Mouse (Mus musculus): ENCODE data around the gene Naip5.
"Not testable (repeated sequence)": the region's sequence is repeated elsewhere in the genome, so short reads cannot be mapped to it uniquely, and the experiment has no call there.

Gene Naip5

DNA sequence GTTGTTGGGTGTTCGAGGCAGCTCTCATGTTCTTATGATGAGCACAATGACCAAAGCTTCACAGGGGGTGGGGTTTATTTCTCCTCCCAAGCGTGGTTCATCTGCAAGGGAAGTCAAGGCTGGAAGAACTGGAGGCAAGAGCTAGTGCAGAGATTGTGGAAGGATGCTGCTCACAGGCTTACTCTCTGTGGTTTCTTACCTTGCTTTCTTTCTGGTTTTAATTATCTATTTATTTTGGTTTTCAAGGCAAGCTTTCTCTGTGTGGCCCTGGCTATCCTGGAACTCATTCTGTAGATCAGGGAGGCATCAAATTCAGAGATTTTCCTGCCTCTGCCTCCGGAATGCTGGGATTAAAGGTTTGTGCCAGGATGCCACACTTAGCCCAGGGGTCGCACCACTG, at the start of gene Naip5:
Naip5 (minus strand) TSS at position 101 of the 400 bp plus-strand sequence.
- DNase-seq (ENCODE audit: extremely low spot score, low spot score): not testable (repeated sequence)

DNA sequence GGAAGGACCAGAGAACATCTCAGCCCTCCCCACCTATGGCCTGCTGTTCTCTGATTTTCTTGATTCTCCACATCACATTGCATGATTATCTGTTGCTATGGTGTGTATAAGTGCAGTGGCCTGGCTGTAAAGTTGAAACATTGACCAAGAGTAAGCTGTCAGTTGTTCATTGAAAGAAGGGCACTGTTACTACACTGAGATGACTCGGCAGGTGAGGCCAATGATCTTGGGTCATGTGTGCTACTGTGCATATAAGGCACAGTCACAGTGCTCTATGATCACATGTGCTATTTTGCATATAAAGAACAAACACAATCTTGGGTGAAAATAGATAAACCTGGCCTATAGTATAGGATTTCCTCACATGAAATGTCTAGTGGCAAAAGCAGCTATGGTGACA, 38.5 kb upstream of the Naip5 start:
- no peak for DNase-seq (ENCODE audit: extremely low spot score, low spot score)

DNA sequence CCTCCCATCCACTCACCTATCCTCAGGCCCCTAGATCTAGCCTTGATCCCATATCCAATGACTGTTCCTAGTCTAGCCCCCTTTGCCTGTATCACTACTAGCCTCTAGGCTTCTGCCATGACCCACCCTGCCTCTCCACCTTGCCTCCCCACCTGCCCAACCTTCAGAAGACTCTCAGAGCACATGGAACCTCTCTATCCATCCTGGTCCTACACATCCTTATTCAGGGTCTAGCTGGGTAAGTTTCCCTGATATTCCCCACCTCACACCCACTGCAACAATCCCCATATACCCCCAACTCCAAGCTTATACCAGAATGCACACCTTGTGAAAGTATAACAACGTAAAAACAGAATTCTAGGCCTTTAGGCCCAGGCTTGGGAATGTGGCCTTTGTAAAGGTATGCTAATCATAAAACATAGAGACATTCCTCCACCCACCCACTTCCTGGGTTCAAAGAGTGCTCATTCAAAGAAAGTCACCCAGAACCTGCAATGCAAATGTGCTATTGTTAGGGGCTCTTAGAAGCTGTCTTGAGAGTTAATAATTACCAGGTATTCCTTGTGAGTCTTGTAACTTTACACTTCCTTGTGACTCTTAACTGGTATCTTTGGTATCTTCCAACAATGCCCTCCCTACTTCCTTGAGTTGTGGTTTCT, 25.5 kb upstream of the Naip5 start:
- DNase-seq (ENCODE audit: extremely low spot score, low spot score): not testable (repeated sequence)

DNA sequence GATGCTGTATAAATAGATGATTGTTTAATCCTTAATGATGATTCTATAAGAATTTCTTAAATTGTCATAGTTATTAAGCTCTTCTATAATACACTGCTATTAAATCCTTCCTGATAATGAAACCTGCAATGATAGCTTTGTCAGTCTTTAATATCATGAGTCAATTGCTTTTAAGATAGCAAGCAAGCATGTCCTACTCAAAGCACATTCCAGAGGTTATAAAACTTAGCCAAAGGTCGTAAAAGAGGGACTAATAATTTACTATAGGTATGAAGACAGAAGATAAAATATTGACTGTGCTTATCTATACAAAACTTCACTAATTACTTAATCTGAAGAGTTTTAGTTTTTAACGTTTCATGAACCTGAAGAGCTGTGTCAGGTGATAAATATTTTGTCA, 10.9 kb upstream of the Naip5 start:
- DNase-seq (ENCODE audit: extremely low spot score, low spot score): not testable (repeated sequence)

DNA sequence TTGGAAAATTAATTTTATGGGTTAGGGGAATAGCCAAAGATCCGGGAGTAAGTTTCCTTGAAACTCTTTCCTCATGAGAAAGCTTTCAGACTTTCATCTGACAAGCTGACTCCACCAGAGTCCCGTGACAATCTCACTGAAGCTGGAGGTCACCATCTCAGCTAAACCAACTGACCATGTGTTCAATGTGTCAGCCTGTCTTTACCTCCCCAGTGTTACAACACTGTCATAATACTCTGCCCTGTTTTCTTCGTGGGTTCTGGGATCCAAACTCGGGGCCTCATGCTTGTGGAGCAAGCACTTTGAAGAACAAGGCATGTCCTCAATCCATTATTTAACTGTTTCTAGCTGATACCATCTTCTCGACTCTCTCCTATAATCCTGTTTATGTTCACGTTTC, 9.8 kb upstream of the Naip5 start:
- not testable (repeated sequence) for DNase-seq (ENCODE audit: extremely low spot score, low spot score)

DNA sequence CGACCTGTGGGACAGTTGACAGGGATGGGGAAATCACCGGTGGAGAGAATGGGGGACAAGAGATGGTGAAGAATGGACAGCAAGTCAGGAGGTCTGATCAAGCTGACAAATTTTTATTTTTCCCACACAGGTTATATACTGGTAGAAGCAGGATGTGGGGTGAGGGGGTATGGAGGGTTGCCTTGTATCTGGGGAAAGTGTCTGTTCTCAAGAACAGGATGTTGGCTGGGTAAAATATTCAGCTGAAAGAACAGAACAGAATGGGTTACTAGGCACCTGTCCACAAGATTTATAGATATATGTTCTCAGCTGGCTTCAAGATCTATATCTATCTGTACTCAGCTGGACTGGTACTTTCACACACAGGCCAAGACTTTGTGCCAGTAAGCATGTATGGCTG, 5.8 kb upstream of the Naip5 start:
- not testable (repeated sequence) for DNase-seq (ENCODE audit: extremely low spot score, low spot score)

DNA sequence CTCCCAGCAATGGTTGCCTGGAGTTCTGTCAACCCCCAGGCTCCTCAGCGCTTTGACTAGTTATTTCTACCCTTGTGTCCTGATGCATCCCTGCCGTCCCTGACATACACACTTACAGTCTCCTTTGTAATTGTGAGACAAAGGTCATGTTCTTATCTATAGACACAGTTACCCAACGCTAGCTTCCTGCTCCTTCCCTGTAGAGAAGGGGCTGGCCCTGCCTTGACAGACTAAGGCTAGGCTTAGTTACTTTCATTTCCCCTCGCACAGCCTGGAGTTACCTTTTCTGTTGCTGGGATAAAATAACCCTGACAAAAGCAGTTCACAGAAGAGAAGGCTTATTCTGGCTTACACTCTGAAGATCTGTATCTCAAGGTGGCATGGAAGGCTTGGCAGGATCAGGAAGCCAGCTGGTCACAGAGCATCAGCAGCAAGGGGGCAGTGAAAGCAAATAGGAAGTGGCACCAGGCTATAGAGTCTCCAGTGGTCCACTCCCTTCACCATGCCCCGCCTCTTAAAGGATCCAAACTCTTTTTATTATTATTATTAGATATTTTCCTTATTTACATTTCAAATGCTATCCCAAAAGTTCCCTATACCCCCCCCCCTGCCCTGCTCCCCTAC, 885 bp upstream of the Naip5 start:
- not testable (repeated sequence) for DNase-seq (ENCODE audit: extremely low spot score, low spot score)

DNA sequence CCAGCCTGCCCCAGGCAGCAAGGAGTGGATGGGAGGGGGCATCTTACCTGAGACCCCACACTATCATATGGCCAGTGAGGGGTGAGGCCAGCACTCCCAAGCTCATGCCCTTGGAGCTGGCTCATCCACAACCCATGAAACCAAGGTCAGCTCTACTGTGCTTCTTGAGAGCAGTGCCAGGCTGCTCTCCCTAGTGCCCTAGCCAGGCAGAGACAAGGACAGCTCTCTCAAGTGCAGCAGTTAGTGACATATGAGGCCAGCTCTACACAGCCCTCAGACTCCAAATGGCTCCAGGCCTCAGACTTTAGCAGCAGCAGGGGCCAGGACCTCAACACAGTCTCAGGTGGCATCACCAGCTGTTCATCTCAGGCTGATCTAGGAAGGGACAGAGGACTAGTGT, 2.4 kb downstream of the Naip5 start:
- DNase-seq (ENCODE audit: extremely low spot score, low spot score): no peak

DNA sequence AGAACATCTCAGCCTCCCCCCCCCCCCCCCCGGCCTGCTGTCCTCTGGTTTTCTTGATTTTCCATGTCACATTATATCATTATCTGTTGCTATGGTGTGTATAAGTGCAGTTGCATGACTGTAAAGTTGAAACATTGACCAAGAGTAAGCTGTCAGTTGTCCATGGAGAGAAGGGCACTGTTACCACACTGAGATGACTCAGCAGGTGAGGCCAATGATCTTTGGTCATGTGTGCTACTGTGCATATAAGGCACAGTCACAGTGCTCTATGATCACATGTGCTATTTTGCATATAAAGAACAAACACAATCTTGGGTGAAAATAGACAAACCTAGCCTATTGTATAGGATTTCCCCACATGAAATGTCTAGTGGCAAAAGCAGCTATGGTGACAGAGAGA, 32.4 kb downstream of the Naip5 start:
- not testable (repeated sequence) for DNase-seq (ENCODE audit: extremely low spot score, low spot score)

DNA sequence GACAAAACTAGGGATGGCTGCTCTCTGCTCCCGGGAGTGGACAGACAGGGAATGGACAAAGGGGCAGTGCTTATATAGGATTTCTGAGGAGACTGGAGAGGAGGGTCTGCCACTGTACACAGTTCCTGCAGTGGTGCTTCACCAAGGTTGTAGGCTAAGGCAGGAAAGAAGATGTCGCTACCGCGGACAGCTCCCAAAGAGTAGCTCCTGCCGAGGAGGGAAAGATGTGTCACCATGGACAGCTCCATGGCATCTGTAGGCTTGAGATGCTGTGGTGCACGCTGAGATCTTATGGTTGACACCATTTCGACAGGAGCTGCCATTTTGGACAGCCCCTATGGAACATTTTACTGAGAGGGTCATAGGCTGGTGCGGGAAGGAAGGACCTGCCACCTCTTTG, 35.6 kb downstream of the Naip5 start:
- DNase-seq (ENCODE audit: extremely low spot score, low spot score): peak; percentile 49

DNA sequence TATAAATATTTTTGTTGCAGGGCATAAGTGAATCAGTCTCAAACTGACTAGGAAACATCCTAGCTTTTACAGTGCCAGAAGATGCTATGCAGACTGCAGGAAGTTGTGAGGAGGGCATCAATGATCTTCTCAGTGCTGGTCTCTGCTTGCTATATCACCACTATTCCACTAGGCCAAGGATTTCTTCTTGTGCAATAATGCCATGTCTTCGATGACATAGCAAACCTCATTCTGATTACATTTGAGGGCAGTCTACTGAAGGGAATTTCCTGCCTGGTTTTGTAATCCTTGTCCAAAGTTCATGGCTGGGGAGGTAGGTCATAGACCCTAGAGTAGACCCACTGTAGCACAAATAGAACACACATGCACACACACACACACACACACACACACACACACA, 42.8 kb downstream of the Naip5 start:
- no peak for DNase-seq (ENCODE audit: extremely low spot score, low spot score)

DNA sequence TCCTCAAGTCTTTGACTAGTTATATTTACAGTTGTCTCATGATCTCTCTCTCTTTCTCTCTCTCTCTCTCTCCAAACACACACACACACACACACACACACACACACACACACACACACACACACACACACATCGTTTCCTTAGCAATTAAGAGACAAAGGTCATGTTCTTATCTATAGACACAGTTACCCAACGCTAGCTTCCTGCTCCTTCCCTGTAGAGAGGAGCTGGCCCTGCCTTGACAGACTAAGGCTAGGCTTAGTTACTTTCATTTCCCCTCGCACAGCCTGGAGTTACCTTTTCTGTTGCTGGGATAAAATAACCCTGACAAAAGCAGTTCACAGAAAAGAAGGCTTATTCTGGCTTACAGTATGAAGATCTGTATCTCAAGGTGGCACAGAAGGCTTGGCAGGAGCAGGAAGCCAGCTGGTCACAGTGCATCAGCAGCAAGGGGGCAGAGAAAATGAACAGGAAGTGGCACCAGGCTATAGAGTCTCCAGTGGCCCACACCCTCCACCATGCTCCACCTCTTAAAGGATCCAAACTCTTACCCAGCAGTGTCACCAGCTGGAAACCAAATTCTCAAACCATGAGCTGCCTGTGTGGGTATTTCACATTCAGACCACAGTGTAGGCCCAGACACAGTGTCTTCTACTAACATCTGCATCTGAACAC, 44.3 kb downstream of the Naip5 start, which contains the start of gene Naip2:
Naip2 (minus strand) TSS at position 434 of the 675 bp plus-strand sequence.
- not testable (repeated sequence) for DNase-seq (ENCODE audit: extremely low spot score, low spot score)

DNA sequence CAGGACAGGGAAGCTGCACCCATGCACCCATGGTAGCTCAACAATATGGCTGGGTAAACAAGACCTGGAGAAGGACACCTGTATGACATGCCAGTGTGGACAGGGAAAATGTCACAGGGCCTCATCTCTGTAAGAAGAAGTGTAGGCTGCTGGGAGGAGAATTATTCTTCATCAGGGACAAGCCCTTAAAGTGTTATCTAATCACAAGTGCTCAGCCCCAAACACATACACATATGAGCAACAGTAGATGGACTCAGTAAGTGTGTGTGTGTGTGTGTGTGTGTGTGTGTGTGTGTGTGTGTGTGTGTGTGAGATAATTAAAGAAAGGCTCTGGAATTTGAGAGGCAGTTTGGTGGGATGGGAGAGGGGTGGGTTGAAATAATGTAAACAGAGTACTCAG, 45.3 kb downstream of the Naip5 start:
- DNase-seq (ENCODE audit: extremely low spot score, low spot score): no peak

DNA sequence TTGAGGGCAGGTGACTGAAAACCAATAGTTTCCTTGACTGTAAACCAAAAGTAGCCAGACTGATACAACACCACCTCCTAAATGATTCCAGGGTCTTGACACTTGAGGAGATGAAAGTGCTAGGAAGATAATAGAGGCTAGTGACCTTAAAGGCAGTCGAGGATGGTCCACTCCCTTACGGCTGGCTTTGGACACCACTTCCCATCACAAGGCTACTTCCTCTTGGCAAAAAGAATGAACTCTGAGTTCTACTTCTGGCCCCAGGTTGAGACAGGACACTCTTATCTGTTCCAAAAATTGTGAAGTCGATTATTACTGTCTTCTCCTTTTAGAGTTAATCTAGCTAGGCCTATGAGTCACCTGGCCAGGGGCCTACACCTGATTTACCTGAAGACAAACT, 50.7 kb downstream of the Naip5 start:
- no peak for DNase-seq (ENCODE audit: extremely low spot score, low spot score)

DNA sequence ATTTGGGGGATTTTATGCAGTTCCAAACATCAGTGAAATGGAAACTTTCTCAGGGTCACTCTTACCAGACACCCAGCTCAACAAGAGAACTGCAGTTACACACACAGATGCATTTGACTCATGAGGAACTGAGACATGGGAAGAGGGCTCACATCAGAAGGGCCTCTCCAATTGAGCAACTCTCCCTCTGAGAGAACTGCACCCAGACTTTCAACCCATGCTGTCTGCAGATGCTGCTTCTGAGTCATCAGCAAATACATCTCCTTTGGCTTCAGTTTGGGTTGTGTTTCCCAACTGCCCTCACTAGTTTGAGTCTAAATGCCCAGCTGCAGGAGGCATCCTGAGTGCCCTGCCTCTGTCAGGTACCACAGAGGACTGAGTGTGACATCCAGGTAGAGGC, 63.0 kb downstream of the Naip5 start:
- DNase-seq (ENCODE audit: extremely low spot score, low spot score): not testable (repeated sequence)

DNA sequence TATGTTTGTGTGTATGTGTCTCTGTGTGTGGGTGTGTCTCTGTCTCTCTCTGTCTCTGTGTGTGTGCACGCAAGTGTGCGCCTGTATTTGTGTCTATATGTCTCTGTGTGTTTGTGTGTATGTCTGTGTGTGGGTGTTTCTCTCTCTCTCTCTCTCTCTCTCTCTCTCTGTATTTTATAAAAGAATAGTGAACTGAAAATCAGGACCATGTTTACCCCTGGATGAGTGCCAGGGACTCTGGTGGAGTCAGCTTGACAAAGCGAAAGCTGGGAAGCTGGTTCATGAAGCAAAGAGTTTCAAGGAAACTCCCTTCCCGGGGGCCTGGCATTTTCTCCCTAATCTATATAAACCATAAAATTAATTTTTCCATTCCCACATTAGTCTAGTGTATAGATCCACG, 71.8 kb downstream of the Naip5 start:
- DNase-seq (ENCODE audit: extremely low spot score, low spot score): not testable (repeated sequence)

DNA sequence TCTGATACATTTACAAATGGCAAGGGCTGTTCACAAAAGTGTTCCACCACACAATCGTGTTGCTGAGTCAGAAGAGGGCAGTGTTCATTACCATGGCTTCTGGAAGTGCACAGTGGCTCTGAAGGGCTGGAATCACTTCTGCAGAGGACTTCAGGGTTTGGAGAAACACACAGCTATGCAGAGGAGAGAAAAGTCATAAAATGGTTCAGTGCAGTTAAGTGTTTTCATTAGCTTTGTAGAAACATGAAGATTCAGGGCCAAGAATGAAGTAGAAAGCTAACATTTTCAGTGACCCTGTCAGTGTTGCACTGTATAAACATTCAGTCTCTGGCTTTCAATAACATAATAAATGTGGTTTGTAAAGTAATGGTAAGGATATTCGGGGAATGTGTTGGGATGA, 79.7 kb downstream of the Naip5 start:
- DNase-seq (ENCODE audit: extremely low spot score, low spot score): not testable (repeated sequence)

DNA sequence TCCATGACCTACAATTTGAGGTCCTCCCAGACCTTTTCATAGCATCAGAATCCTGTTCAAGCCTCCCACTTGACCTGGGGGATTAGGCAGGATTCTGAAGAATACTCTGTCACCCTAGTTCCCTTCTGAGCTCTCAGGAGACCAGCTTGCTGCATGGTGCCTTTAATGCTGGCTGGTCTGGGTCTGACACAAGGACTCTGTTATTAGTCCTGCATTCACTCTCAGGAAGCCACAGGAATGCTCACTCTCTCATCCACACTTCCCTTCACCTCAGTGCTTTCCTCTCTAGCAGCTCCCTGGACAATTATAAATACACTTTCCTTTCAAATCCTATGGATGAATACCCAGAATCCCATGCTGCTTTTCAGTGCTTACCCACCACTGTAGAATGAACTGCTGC, 83.7 kb downstream of the Naip5 start:
- DNase-seq (ENCODE audit: extremely low spot score, low spot score): not testable (repeated sequence)
